Mouse (Mus musculus): Measurements from ENCODE around the gene Ppfia3.
"Not testable (repeated sequence)": the region's sequence is repeated elsewhere in the genome, so short reads cannot be mapped to it uniquely, and the experiment has no call there.

Gene Ppfia3

GRCm38 (mm10) chr7:45366652-45367019 is at the start of gene Ppfia3:
Gene Ppfia3 (minus strand): TSS chr7:45367019.
- no peak for DNase-seq (ENCODE audit: low read depth, low spot score)

DNA sequence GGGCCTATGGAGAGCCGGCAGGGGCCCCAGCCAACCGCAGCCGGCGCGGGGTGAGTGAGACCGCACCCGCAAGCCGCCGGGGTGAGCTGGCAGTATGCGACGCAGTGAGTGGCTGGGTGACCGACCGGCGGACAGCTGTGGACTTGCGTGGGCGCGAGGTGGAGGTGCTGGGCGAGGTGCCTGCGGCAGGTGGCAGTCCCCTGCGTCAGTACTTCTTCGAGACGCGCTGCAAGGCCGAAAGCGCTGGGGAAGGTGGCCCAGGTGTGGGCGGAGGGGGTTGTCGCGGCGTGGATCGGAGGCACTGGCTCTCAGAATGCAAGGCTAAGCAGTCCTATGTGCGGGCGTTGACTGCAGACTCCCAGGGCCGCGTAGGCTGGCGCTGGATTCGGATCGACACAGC is 48.8 kb upstream of the Ppfia3 start:
- DNase-seq (ENCODE audit: low read depth, low spot score): no peak

DNA sequence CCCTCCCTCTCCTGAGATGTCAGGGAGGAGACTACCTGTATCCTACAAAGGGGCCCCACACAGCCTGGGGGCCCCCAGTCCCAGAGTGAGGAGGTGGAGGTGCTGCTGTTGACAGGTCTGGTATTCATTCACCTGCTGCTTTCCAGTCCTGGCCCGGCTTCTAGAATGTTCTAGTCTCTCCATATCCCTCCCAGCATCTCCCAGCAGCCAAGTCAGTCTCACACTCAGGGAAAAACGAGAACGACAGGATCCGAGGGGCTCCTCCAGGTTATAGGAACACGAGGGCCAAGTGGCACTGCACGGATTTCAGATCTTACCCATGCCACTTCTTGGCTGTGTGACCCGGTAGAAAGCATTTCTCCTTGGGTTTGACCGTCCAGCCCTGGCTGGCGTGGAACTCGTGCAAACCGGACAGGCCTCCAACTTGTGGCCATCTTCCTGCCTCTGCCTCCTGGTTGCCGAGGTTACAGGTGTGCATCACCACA is 48.0 kb upstream of the Ppfia3 start:
- no peak for DNase-seq (ENCODE audit: low read depth, low spot score)

DNA sequence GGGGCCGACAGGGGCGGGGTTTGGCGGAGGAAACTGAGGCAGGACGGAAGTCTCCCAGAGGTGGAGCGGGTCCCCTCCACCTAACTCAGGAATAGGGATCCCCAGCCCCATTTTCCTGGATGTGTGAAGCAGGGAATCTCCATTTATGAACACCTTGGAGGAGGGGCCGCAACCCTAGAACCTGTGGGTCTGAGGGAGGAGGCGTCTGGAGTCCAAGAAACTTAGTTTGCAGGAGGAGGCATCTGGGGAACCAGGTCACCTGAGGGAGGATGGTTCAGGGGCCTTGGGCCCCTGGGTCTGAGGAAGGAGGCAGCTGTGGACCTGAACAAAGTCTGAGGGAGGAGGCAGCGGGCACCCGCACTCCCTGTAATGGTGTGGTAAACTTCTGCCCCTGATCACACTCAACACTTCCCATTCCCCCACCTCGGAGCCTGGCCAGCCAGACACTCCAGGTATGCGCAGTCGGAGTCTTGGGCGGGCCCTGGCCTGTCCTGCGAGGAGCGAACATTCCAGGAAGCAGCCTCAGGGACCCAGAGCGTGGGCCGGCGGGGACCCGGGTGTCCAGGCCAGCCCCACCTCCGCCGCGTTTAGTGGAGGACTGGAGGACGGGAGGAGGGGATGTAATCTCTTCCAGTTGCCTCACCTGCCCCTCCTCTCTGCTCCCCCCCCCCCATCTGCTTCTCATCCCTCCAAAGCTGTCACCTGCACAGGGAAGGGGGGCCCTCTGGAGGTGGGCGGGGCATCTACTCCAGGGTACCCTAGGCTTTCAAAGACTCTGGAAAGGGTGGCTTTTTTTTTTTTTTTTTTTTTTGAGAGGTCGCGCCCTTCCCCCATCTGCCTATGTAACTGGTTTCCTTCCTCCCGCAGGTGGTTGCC is 47.3 kb upstream of the Ppfia3 start:
- no peak for DNase-seq (ENCODE audit: low read depth, low spot score)

- peak; percentile 51 for DNase-seq (ENCODE audit: low read depth, low spot score)
Observed at GRCm38 (mm10) chr7:45413113-45413863, 46.5 kb upstream of the Ppfia3 start, which contains the start of gene Ntf5. Gene Ntf5 (plus strand): TSS chr7:45413695.

DNA sequence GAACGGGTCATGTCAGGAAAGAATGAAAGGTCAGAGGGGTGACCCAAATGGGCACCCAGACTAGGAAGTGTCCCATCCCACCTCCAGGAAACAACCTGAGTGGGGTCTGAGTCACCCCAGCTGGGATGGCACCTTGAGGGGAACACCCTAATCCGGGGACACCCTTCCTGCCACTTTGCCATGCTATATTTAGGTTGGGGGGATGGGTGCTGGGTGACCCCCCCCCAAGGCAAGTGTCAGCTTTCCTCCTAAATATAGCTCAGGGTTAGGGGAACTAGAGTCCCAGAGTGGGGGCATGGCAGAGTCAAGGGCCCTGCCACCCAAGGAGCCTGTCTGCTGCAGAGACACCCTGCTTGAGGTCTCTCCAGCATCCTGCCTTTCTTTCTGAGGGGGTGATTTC is 45.6 kb upstream of the Ppfia3 start:
- DNase-seq (ENCODE audit: low read depth, low spot score): no peak

DNA sequence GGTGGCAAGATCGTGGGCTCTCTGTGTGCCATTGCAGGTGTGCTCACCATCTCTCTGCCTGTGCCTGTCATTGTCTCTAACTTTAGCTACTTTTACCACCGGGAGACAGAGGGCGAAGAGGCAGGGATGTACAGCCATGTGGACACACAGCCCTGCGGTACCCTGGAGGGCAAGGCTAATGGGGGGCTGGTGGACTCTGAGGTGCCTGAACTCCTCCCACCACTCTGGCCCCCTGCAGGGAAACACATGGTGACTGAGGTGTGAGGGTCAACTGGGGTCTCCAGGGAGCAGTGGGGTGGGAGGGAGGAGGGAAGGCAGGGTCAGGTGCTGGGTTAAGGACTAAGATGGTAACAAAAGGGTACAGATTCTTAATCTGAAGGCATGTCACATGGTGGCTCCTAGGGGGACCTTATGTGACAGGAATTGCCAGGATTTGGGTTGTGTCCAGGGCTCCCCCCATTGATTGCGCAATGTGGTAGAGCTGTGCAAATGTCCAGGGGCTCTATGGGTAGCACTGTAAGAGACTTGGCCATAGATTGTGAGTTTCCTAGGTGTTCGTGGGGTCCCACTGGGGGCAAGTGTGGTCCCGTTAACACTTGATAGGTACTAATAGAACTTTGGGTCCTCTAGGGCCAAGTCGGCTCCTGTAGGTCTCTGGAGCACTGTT is 42.8 kb upstream of the Ppfia3 start:
- DNase-seq (ENCODE audit: low read depth, low spot score): no peak

- DNase-seq (ENCODE audit: low read depth, low spot score): no peak
Observed at GRCm38 (mm10) chr7:45408949-45409348, 42.1 kb upstream of the Ppfia3 start.

GRCm38 (mm10) chr7:45408351-45408750 is 41.5 kb upstream of the Ppfia3 start:
- no peak for DNase-seq (ENCODE audit: low read depth, low spot score)

- no peak for DNase-seq (ENCODE audit: low read depth, low spot score)
Observed at GRCm38 (mm10) chr7:45407836-45408235, 41.0 kb upstream of the Ppfia3 start.

- no peak for DNase-seq (ENCODE audit: low read depth, low spot score)
Observed at GRCm38 (mm10) chr7:45406157-45407156, 39.6 kb upstream of the Ppfia3 start.

GRCm38 (mm10) chr7:45405091-45406075 is 38.6 kb upstream of the Ppfia3 start, which contains the start of gene Kcna7:
Gene Kcna7 (plus strand): TSS chr7:45405653.
- peak; percentile 52 for DNase-seq (ENCODE audit: low read depth, low spot score)

DNA sequence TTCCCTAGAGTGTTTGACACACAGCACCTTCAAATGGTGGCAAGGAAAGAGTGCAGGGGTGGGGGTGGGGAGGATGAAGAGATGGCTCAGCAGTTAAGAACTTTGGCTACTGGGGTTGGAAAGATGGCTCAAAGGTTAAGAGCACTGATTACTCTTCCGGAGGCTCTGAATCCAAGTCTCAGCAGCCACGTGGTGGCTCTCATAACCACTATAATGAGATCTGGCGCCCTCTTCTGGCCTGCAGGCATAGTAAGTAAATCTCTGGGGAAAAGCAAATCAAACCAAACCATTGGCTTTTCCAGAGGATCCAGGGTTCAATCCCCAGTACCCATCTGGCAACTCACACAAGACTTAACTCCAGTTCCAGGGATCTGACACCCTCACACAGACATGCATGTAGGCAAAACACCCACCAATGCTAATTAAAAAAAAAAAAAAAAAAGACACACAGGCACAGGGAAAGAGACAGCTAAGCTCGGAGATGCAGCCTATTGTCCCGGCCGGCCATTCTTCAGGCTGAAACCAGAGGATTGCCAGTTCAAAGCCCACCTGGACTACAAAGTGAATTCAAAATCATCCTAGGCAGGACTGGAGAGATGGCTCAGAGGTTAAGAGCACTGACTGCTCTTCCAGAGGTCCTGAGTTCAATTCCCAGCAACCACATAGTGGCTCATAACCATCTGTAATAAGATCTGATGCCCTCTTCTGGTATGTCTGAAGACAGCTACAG is 36.9 kb upstream of the Ppfia3 start:
- DNase-seq (ENCODE audit: low read depth, low spot score): peak; percentile 77

GRCm38 (mm10) chr7:45401521-45402085 is 34.8 kb upstream of the Ppfia3 start:
- DNase-seq (ENCODE audit: low read depth, low spot score): no peak

GRCm38 (mm10) chr7:45396787-45397186 is 30.0 kb upstream of the Ppfia3 start:
- no peak for DNase-seq (ENCODE audit: low read depth, low spot score)

- DNase-seq (ENCODE audit: low read depth, low spot score): not testable (repeated sequence)
Observed at GRCm38 (mm10) chr7:45396337-45396775, 29.5 kb upstream of the Ppfia3 start.

DNA sequence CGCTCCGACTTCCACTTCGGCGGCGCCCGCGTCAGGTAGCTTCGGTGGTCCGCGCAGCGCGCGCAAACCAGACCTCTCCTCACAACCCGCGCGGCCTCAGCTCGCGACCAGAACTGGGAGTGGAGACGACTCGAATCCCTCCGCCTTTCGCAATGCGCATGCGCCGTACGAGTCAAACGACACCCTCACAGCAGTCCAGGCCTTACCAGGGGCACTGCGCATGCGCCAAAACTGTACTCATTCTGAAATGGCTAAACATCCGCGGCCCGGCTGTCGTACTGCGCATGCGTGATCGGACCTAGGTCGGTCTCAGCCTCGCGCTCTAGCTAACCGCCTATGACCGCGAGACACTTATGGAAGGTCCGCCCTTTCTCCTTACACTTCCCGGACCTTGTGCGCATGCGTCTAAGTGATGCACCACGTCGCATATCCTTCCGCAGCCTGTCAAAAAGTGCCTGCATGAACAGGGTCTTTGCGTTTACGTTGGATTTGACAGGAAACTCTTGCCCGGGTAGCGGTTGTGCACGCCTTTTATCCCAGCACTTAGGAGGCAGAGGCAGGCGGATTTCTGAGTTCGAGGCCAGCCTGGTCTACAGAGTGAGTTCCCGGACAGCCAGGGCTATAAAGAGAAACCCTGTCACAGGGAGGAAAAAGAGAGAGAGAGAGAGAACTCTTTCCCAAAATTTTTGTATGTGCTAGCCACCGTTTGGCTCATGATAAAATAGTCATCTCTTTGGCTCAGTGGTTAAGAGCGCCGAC is 28.9 kb upstream of the Ppfia3 start, which contains the start of gene Snrnp70:
Snrnp70 (minus strand) TSS at position 165 of the 759 bp plus-strand sequence.
- peak; percentile 100 for DNase-seq (ENCODE audit: low read depth, low spot score)
